Mouse (Mus musculus): ENCODE measurements at regions not wholly inside any gene's neighbourhood (a gene's known extent, or its start where the extent isn't known, plus 50 kb on each side); places are given as distances from the start of the nearest gene placed in this dataset.

- Histone ChIP-seq H3K4me3 (ENCODE audit: insufficient read depth, poor library complexity, severe bottlenecking) (no peak overlapping the region), H3K79me2 (ENCODE audit: control insufficient read depth, insufficient read depth) (no peaks in the 10 kb centered on the region), H3K27me3 (ENCODE audit: control insufficient read depth, insufficient read depth, insufficient read length) (no peaks in the 10 kb centered on the region), H3ac (ENCODE audit: control insufficient read depth, insufficient read length, low read depth) (no peak overlapping the region), H3K79me3 (ENCODE audit: low read depth) (no peaks in the 10 kb centered on the region), H3K36me3 (ENCODE audit: control insufficient read depth, insufficient read depth) (no peaks in the 10 kb centered on the region)
- TF ChIP-seq FOSL1 (IDR thresholded peaks at IDR 0.05; ENCODE audit: insufficient read depth, low read length, poor library complexity, severe bottlenecking) (no peak), MAX (IDR thresholded peaks at IDR 0.05) (no peak), MYOD1 (IDR thresholded peaks at IDR 0.05; ENCODE audit: control insufficient read depth, insufficient read length, low read depth) (no peak)
Observed at GRCm38 (mm10) chr1:189458421-189458820, 56.3 kb upstream of the Kcnk2 start.

Data from C2C12 (cell line).